Mouse (Mus musculus): ENCODE measurements around the gene Gpr152.

- TF ChIP-seq CTCF (IDR thresholded peaks at IDR 0.05; ENCODE audit: borderline replicate concordance, insufficient read depth, low read depth, low read length) = no peak
- no peak for TF ChIP-seq POLR2A (IDR thresholded peaks at IDR 0.05; ENCODE audit: borderline replicate concordance, insufficient read depth, low read length)
These were observed 35.8 kb upstream of the Gpr152 start for GRCm38 (mm10) chr19:4103792-4104191.
